Mouse (Mus musculus) lung, postnatal 4 days (tissue): ENCODE results near the gene Tmem238.

Experiments used
- DNase-seq, 2 experiments: peaks; one replicate each; pipeline ENCODE4 v3.0.0; 2021

The Tmem238 gene

DNA sequence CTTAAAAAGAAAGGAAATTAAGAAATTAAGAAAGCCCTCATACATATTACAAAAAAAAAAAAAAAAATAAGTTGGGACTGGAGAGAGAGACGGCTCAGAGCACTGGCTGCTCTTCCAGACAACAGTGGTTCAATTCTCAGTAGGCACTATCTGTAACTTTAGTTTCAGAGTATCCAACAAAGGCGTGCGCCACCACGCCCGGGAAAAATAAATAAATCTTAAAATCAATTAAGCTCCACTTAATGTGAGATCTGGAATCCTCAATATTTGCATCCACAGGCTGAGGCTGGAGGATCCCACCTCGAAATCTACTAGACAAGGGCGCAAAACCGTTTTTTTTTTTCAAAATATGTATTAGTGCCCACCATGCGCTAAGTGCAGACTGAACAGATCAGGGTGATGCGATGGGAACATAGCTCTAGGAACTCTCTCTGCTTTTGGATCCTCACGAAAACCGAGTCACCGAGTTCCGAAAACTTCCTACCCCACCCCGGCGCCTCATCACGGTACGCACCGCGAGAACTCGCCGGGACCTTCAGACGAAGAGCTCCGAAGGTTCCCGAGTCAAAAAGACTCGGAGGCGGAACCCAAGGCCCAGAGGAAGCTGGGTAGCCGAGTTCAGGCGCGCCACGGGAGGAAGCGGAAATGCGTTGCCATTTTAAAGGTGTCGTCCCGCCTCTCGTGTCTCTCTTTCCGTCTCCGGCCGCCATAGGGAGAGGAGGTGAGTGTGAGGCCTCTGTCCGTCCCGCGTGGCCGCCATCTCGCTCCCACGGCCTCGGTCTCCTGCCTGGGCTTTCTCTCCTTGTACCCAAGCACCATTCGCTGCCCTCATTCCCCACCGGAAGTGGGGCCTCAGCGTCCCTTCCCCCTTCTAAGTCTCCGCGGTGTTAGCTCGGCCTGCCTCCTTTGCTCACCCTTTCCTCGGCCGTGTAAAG lies 3.1 kb upstream of the Tmem238 start, which contains the start of gene Rpl28:
Gene Rpl28 (plus strand): TSS at position 597 of the 935 bp plus-strand sequence.
- peak; percentile 97 for DNase-seq

DNA sequence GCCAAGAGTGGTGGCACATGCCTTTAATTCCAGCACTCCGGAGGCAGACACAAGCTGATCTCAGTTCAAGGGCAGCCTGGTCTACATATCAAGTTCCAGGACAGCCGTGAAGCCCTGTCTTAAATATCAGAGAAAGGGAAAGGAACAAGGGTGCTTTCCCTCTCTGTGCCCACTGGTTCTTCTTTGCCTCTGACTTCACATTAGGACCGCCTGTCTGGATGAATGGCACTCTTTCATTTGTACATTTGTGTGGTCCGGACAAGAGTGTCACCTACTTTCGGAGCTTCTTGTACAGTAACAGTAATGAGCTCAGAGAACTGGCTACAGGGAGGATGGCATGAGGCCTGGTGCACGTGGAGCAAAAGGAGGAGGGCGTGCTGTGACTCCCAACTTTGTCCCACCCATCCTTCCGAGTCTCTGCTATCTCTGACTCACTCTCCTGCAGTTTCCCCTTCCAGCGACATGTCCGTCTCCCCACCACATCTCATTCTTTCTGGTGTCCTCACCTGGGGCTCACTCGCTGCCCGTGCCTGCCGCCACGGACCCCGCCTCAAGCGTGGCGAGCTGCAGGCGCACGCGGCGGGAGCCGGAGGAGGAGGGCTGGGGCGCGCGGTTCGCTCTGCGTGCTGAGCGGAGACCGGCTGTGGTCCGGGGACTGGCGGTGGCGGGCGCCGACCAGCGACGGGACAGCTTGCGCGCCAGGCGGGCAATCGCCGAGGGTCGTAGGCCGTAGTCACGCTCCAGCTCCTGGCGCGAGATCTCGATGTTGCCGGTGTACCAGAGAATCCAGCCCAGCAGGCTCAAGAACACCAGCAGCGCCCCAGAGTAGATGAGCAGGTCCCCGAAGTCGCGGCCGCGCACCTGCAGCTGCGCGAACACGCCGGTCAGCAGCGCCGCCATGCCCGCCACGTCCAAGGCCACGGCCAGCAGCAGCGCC lies 689 bp downstream of the Tmem238 start:
- peak; percentile 75 to 79 for DNase-seq

DNA sequence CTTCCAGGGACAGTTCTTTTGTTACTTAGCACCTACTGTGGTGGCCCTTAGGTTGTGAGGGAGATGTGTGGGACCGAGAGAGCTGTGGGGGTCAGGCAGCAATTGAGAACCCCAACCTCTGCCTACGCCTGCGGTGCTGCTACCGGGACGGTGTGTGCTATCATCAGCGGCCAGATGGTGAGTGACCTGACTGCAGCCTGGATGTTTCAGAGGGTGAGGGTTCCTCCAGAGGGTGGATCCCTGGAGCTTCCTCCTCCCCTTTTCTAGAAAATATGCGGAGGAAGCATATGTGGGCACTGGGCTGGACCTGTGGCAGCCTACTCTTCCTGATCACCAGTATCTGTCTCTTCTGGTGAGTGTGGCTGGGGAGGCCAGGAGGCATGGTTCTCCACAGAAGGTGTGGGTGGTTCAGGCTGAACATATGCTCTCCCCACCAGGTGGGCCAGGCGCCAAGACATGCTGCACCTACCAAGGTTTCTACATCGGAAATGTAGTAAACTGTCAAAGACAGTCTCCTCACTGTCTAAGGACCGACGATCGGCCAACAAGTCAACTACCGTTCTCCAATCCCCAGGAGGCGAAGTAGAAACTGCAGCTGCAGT lies 5.7 kb downstream of the Tmem238 start:
- DNase-seq, result no peak

DNA sequence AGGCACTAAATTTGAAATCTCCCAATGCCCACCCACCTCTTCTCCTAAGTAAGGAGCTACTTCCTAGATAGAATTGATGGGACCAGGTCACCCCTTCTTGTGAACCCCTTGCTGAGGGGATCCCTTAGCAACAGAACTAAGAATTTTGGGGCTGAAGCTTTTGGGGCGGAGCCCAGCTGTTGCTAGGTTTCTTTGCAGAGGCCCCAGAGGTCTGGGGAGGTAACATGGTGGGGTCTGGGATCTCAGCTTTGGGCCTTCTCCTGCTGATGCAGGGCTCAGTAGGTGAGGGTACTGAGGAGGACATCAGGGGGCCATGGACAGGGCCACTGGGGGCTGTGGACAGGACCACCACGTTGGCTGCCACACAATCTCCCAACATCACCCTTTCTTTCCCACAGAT lies 6.7 kb downstream of the Tmem238 start, which contains the start of the genes Il11 and Tmem190:
Gene Il11 (minus strand): TSS at position 101 of the 400 bp plus-strand sequence.
Gene Tmem190 (plus strand): TSS at position 179 of the 400 bp plus-strand sequence.
- no peak for DNase-seq

GRCm38 (mm10) chr7:4782130-4782529 lies 7.3 kb downstream of the Tmem238 start:
- no peak for DNase-seq

- DNase-seq, result no peak
Measured at GRCm38 (mm10) chr7:4779921-4780320, 9.5 kb downstream of the Tmem238 start.

DNA sequence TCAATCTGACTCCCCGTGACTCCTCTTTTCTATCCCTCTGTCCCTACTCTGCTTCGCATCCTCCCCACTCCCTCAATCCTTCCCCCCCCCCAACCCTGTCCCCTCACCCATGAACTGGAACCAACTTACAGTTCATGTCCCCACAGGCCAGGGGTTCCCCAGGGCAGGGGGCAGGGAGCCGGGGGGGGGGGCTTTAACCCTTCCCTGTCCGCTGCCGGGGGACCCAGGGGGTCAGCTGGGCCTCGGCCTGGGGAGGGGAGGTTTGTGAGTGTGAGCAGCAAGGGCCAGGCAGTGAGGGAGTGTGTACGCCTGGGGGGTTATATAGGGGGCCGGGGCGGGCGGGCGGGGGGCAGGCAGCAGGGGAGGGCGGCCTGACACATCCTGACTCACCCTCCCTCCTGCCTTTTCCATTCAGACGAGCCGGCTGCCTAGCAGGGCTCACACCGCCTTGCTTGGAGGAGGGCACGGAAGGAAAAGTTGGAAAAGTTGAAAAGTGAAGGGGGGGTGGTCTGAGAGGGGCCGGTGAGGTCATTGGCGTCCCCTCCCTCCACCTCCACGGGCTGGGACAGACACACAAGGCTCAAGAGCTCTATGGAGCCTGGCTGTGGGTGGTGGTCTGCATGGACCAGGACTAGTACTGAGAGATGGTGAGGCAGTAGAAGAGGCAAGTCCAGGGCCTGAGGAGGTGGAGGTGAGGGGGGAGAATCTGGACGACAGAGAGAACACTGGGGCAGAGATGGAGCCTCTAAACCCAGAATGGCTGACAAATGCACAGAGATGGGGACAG lies 11.4 kb downstream of the Tmem238 start:
- DNase-seq, result no peak

DNA sequence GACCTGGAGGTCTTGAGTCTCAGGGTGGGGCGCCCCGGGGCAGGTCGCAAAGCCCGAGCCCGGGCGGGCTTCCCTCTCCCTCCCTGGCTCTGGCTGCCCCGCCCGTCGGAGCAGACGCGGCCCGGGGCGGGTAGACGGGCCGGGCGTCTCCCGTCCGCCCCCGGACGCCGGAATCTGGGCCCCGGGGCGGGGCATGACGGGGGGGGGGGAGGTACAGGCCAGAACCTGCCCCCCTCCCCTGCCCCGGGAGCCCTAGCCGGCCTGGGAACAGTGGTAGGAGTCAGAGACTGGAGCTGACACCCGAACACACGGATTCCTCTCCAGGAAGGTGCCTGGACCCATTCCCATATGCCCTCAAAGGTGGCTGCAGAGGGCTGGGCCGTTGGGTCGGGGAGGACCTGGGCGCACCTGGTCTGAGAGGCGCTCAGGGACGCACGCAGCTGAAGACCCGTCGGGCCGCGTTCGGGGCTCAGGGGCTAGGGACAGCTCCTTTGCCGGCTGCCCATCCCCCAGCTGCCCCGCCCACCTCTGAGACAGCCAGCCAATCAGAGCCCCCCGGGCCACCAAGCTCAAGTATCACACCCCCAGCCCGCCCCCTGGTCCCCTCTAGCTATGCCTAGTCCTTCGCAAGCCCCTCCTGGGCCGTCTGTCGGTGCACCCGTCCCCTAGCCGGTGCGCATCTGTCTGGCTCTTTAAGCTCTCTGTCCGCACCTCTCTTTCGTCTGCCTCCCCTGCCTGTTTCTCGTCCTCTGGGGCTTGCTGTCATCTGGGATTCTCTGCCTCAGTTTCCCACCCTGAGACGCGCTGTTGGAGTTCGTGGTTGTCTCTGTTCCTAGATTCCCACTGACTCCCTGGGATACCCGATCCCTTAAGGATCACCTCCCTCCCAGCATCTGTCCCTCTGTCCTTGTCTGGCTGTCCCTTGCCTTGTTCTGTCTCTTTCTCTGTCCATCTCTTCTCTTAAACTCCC lies 12.3 kb downstream of the Tmem238 start:
- DNase-seq, result peak; percentile 69 to 75

GRCm38 (mm10) chr7:4776131-4776530 lies 13.3 kb downstream of the Tmem238 start:
- no peak for DNase-seq

- DNase-seq, result no peak
Measured at GRCm38 (mm10) chr7:4771202-4771601, 18.3 kb downstream of the Tmem238 start, which contains the start of gene Fam71e2. Fam71e2 (minus strand) TSS chr7:4771302.

DNA sequence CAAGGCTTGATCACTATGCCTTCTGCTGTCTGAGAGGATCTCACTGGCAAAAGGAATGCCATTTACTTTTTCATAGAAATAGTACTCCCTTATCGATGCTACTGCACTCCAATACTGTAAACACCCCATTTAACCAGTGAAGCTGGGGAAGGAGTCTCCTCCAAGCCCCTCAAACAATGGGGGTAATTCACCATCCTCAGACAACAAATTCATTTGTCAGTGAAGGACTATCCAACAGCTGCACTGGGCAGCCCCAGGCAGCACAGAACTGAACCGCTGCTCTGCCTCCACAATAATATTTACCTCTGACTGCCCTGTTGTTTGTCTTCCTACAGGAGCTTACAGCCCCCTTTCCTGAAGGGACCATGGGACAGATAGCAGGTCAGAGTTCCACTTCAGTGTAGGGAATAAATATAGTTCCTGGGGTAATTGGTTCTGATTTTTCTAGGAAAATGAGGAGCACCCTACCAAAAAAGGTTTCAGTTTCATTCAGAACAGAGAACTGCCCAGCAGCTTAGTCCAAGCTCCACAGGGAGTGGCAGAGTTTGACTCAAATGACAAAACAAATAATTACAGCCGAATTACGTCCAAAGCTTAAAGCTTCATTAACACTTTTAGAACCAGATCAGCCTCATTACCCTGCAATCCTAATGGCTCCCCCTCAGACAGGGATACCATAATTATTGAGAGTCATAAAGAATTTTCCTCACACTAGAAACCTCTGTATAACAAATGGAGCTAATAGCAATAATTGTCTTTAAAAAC lies 24.3 kb downstream of the Tmem238 start:
- DNase-seq, result no peak

DNA sequence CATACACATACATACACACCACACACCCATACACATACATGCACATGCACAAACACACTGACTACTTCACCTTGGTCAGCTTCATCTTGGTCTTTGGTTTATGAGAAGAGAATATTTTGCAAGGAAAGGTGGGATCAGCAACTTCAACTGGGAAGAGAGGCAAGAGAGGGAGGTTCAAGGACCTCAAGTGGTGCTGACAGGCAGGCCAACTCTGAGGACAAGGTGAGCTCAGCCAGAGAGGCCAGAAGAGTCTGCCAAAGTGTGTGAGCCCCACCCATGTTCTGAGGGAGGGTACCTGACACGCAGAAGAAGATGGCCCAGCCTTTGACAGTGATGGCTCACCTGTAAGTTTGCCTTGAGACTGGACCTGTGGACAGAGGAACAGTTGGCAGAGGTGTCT lies 29.8 kb downstream of the Tmem238 start:
- peak in 1 of 2 experiments; percentile 23 for DNase-seq

GRCm38 (mm10) chr7:4752821-4753570 lies 36.5 kb downstream of the Tmem238 start, which contains the start of gene Cox6b2:
Cox6b2 (minus strand) TSS chr7:4753094.
- peak; percentile 90 to 94 for DNase-seq

GRCm38 (mm10) chr7:4751971-4752820 lies 37.3 kb downstream of the Tmem238 start:
- peak; percentile 56 to 69 for DNase-seq

- DNase-seq, result no peak
Measured at GRCm38 (mm10) chr7:4749169-4749568, 40.3 kb downstream of the Tmem238 start.

DNA sequence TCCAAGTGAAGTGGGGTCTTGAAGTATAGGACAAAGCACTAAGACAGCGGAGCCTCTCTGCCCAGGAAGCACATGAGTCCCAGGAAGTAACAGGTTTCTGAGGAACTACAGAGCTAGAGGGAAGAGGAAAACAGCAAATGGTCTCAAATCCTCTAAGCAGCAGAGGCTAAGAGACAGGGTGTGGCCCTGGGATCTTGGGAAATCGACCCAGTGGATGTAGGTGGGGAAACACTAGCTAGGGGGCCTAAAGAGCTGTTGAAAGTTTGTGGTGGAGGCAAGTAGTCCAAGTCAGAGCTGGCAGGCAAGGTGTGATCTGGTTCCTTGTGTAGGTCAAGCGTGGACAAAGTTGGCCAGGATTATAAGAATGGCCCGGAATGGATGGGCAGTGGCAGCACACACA lies 41.1 kb downstream of the Tmem238 start:
- DNase-seq, result no peak

GRCm38 (mm10) chr7:4747156-4747899 lies 42.1 kb downstream of the Tmem238 start:
- no peak for DNase-seq
